ENCODE assay signal across 9 mouse cellular contexts in the genomic region with DNA sequence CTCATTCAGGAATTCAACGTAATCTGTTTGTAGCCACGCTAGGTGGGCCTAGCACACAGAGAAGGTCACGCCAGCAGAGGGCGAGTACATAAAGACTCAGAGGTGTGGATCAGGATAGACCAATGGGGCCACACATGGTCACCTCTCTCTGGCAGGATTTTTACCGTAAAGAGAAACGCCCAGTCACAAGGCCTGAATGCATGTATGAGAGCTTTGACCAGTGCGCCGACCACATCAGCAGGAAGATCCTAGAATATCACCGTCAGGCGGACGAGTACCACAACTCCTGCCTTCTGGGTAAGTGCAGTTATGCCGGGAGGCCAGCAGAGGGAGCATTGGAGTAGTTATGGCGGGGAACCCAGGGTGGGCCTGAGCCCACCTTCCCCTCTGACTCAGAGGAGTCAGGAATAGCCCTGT. TPM values are rescaled to one million over a fixed set of nuclear protein-coding genes. Genes with fewer than 3 reads are reported as not detected.
DNase-seq lines count a peak whose midpoint lies in the region; ATAC-seq and TF ChIP-seq lines count a peak whose summit lies in the region.
"Had no signal": no experiment of that assay in that cellular context is flagged by ENCODE, and none has a peak within 500 bp of the region (broad histone marks: within the 10 kb centered on the region; RNA-seq: fewer than 3 reads in every experiment).

No protein-coding gene starts in this region.

- no peak overlapping the region for H3K9ac ChIP-seq in embryonic facial prominence, embryonic 11.5 days (replicated peaks; ENCODE audit: low read length)
- no peak overlapping the region; the same call in 1 of the 2 replicates for H3K9ac ChIP-seq in heart, embryonic 14.5 days (ENCODE audit: low read length)

- H3K27ac ChIP-seq in embryonic facial prominence, embryonic 11.5 days (replicated peaks; ENCODE audit: low read depth, low read length): no peak overlapping the region
- no peak overlapping the region for H3K27ac ChIP-seq in heart, embryonic 14.5 days (replicated peaks in 1 of 2; ENCODE audit: control insufficient read depth in 1 of 2, insufficient read depth in 1 of 2, low read depth in 2 of 2, low read length in 2 of 2)

- no peaks in the 10 kb centered on the region for H3K9me3 ChIP-seq in E14TG2a.4 (ENCODE audit: low read length)
- H3K9me3 ChIP-seq in embryonic facial prominence, embryonic 11.5 days (replicated peaks; ENCODE audit: control insufficient read depth, low read length): no peaks in the 10 kb centered on the region
- no peaks in the 10 kb centered on the region for H3K9me3 ChIP-seq in heart, embryonic 14.5 days (ENCODE audit: control insufficient read depth, low read length)

- TF ChIP-seq POLR2A in lung, adult 2 months (IDR thresholded peaks at IDR 0.05; ENCODE audit: borderline replicate concordance, extremely low read depth, low read depth, low read length): no peak

- WGBS in embryonic facial prominence, embryonic 11.5 days: 27% methylated on average over 13 of the region's 13 CpGs
- WGBS in heart, embryonic 14.5 days: 21% methylated on average over 13 of the region's 13 CpGs
- 17% methylated on average over 13 of the region's 13 CpGs for whole genome bisulfite sequencing in lung, adult 2 months

- no peak overlapping the region for H3K4me2 ChIP-seq in embryonic facial prominence, embryonic 11.5 days (ENCODE audit: low read depth, low read length)
- peak overlapping the region; percentile 32 for H3K4me2 ChIP-seq in heart, embryonic 14.5 days (ENCODE audit: low read length)

- ATAC-seq in embryonic facial prominence, embryonic 11.5 days (replicated peaks; ENCODE audit: insufficient number of reproducible peaks, low FRiP score, low TSS enrichment, low read depth): no peak; the same call in 1 of the 2 replicates
- ATAC-seq in heart, embryonic 14.5 days (ENCODE audit: insufficient number of reproducible peaks, insufficient read depth, low FRiP score, low read depth): no peak
- no peak for ATAC-seq in inflammation-experienced regulatory T-cells, adult 6 months

- H3K4me1 ChIP-seq in E14TG2a.4 (replicated peaks; ENCODE audit: low read depth, low read length): peaks cover 5% of the 10 kb centered on the region; the same call in 1 of the 2 replicates
- no peaks in the 10 kb centered on the region for H3K4me1 ChIP-seq in embryonic facial prominence, embryonic 11.5 days (ENCODE audit: control insufficient read depth, insufficient read depth, low read length)
- peaks cover 0 to 4% of the 10 kb centered on the region in 2 experiments; a peak in 1 of 4 replicates for H3K4me1 ChIP-seq in heart, embryonic 14.5 days (ENCODE audit: control insufficient read depth in 2 of 2, insufficient read depth in 2 of 2, low read length in 2 of 2)
- 0 out of 2 replicates have a peak, but pooled peaks cover 3% of the 10 kb centered on the region for H3K4me1 ChIP-seq in lung, adult 2 months (ENCODE audit: control insufficient read depth, insufficient read depth, low read length)

- H3K27me3 ChIP-seq in E14TG2a.4 (ENCODE audit: insufficient read depth, low read length): peaks cover 3% of the 10 kb centered on the region; the same call in 1 of the 2 replicates
- H3K27me3 ChIP-seq in embryonic facial prominence, embryonic 11.5 days (ENCODE audit: control insufficient read depth, insufficient read depth, low read length): no peaks in the 10 kb centered on the region
- H3K27me3 ChIP-seq in heart, embryonic 14.5 days (ENCODE audit: control insufficient read depth, insufficient read depth, low read length): no peaks in the 10 kb centered on the region

- peak; percentile 86 for TF ChIP-seq CTCF in E14TG2a.4 (conservative IDR thresholded peaks at IDR 0.05; ENCODE audit: low read length)
- peak; percentile 87 for TF ChIP-seq CTCF in lung, adult 2 months (IDR thresholded peaks at IDR 0.05; ENCODE audit: insufficient read depth, low read length)

- H3K36me3 ChIP-seq in E14TG2a.4 (ENCODE audit: insufficient read depth, low read length): no peaks in the 10 kb centered on the region
- no peaks in the 10 kb centered on the region for H3K36me3 ChIP-seq in embryonic facial prominence, embryonic 11.5 days (replicated peaks; ENCODE audit: control insufficient read depth, insufficient read depth, low read depth, low read length)
- no peaks in the 10 kb centered on the region for H3K36me3 ChIP-seq in heart, embryonic 14.5 days (ENCODE audit: control insufficient read depth, insufficient read depth, low read length)

- H3K4me3 ChIP-seq in E14TG2a.4 (replicated peaks; ENCODE audit: low read length): peak overlapping the region; percentile 58
- no peak overlapping the region for H3K4me3 ChIP-seq in embryonic facial prominence, embryonic 11.5 days (ENCODE audit: low read depth, low read length)
- H3K4me3 ChIP-seq in heart, embryonic 14.5 days (ENCODE audit: control insufficient read depth in 1 of 2, insufficient read depth in 1 of 2, low read depth in 1 of 2, low read length in 2 of 2): no peak overlapping the region
- no peak overlapping the region for H3K4me3 ChIP-seq in lung, adult 2 months (replicated peaks; ENCODE audit: extremely low read depth, low read depth, low read length)

- peak; percentile 42 for DNase-seq in adrenal gland, adult 2 months
- peak; percentile 83 for DNase-seq in embryonic facial prominence, embryonic 11.5 days (ENCODE audit: low spot score)
- DNase-seq in kidney, postnatal 14 days: peak; percentile 49
- peak; percentile 60 for DNase-seq in lung, adult 2 months
- peak; percentile 46 for DNase-seq in retina, adult 2 months (ENCODE audit: low read depth, low spot score)

RNA-seq across cellular contexts. Expression of gene Tdrd7, which starts 23.5 kb away (rescaled TPM):
- total RNA-seq in adrenal gland, adult 2 months (2021): 10 to 100 TPM; 22.5 to 30.1 TPM
- polyA plus RNA-seq in adrenal gland, adult 2 months (2012; rRNA removed): 5.4 and 5.6 TPM in 2 replicates
- polyA plus RNA-seq in embryonic facial prominence, embryonic 11.5 days (2014; fragmentation: Nextera tagmentation; extraction: Ambion mirVana): 9.3 and 11.8 TPM in 2 replicates
- 19.1 and 19.5 TPM in 2 replicates for polyA plus RNA-seq in heart, embryonic 14.5 days (2014; fragmentation: Nextera tagmentation; extraction: Ambion mirVana)
- polyA plus RNA-seq in lung, adult 2 months (2012; rRNA removed): 12.6 and 19.1 TPM in 2 replicates
- 1 to 10 TPM; 2.8 to 7.7 (median 6.0) TPM for polyA plus RNA-seq in inflammation-experienced regulatory T-cells, adult 6 months (2017; shearing (Covaris generic))

RNA-seq across cellular contexts. Expression of gene Ccdc180, which starts 51.5 kb away (rescaled TPM):
- total RNA-seq in adrenal gland, adult 2 months (2021): under 1 TPM in 1 of 2 experiments, not detected in 1; 0.28 TPM
- polyA plus RNA-seq in adrenal gland, adult 2 months (2012; rRNA removed): not detected in 2 replicates
- polyA plus RNA-seq in embryonic facial prominence, embryonic 11.5 days (2014; fragmentation: Nextera tagmentation; extraction: Ambion mirVana): not detected in 2 replicates
- 0.13 and 0.19 TPM in 2 replicates for polyA plus RNA-seq in heart, embryonic 14.5 days (2014; fragmentation: Nextera tagmentation; extraction: Ambion mirVana)
- polyA plus RNA-seq in lung, adult 2 months (2012; rRNA removed): 1.4 and 2.4 TPM in 2 replicates
- polyA plus RNA-seq in inflammation-experienced regulatory T-cells, adult 6 months (2017; shearing (Covaris generic)): under 1 TPM in 2 of 3 experiments, not detected in 1; 0.15 to 0.20 TPM
- polyA plus RNA-seq: large intestine, adult 2 months had no signal
